Mouse (Mus musculus) urinary bladder, postnatal 4 days (tissue): ENCODE results near the gene Rpp38.

Source experiments
- DNase-seq, 2 experiments: peaks; one replicate each; pipeline ENCODE4 v3.0.0; 2021 to 2022; ENCODE audit warnings: low spot score in 2 of 2

Gene Rpp38

GRCm38 (mm10) chr2:3285709-3286108 lies 46.7 kb downstream of the Rpp38 start:
- no peak for DNase-seq

- no peak for DNase-seq
Observed at GRCm38 (mm10) chr2:3285181-3285530, 47.3 kb downstream of the Rpp38 start.

GRCm38 (mm10) chr2:3284473-3285180 lies 47.8 kb downstream of the Rpp38 start:
- DNase-seq = peak; percentile 32 to 61

DNA sequence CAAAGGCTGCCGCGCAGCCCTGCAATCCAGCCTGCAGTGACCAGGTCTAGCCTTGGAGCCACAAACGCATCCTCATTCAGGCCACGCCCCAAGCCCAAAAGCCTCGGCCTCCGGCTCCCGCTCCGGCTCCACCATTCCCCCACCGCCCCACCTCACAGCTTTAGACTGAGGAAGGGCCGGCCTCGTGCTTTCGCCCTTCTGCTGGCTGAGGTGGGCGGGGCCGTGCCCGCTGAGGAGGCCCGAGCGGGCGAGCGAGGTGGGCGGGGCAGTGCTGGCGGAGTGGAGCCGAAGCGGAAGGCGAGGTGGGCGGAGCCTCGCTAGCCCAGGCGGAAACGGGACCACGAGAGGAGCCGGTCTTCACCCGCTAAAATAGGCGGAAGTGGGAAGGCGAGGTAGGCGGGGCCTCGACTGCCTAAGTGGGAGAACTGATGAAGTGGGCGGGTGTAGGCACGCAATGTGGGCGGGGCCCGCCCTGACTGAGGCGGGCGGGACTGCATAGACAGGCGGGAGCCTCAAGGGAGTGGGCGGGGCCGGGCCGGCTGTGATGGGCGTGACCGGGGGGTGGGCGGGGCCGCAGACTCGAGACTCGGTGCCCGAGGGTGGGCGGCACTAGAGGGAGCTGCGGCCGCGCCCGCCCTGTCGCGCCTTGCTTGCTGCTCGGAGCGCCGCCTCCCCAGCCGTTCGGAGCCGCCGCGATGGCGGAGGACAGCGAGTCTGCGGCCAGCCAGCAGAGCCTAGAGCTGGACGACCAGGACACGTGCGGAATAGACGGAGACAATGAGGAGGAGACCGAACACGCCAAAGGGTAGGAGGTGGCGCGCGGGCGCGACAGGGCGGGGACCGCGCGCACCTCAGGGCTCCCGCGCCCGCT lies 48.6 kb downstream of the Rpp38 start, which contains the start of gene Nmt2:
Gene Nmt2, plus strand, starts transcription at position 611 of the 871 bp plus-strand sequence.
- peak; percentile 99 to 100 for DNase-seq

DNA sequence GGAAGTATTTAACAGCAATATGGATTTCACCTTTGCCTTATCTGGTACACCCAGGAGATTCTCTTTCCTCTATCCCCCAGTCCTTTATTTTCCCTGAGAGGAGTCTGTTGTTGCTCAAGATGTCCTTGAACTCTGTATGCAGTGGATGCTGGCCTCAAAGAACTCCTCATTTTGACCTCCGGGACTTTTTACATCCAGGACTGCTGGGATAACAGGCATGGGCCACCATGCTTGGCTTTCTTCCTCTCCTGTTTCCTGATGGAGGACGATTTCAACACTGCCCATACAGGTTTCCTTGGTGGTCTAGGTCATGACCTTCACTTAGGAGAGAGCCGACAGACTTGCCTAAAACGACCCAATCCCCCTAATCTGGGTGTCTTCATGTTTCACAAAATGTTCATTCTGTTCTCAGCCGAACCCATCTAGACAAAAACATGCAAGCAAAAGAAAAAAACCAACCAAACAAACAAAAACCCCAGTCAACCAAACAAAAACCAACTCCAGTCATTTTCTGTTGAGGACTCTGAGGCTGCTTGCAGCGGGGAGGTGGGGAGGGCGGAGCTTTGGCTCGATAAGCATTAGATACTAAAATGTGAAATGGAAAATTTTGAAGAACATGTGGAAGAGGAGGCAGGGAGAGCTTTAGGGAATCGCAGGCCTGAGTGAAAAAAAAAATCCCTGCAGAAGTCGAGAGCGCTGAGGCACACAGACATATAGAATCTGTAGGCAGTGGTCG lies 49.4 kb downstream of the Rpp38 start:
- DNase-seq = no peak

DNA sequence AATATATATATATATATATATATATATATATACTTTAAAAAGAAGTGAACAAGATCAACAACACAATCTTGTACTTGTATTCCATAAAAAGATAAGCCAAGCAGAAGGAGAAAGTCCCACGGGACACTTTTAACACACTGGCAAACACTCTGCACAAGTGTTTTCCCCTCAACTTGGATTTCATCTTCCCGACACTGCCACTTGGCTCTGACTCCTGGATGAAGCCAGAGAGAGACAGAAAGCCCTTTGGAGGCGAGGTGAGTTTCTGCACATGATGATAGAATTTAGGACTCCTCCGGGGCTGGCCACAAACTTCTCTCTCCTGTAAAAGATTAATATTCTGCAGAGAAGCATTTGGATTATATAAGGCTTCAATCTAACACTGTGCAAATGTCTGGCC lies 51.1 kb downstream of the Rpp38 start:
- no peak for DNase-seq
